Mouse (Mus musculus): ENCODE data around the gene Psmb9. TPM values are rescaled to one million over a fixed set of nuclear protein-coding genes. Genes with fewer than 3 reads are reported as not detected.

Psmb9 gene
- polyA plus RNA-seq (2017; shearing (Covaris generic)), result 552 TPM

DNA sequence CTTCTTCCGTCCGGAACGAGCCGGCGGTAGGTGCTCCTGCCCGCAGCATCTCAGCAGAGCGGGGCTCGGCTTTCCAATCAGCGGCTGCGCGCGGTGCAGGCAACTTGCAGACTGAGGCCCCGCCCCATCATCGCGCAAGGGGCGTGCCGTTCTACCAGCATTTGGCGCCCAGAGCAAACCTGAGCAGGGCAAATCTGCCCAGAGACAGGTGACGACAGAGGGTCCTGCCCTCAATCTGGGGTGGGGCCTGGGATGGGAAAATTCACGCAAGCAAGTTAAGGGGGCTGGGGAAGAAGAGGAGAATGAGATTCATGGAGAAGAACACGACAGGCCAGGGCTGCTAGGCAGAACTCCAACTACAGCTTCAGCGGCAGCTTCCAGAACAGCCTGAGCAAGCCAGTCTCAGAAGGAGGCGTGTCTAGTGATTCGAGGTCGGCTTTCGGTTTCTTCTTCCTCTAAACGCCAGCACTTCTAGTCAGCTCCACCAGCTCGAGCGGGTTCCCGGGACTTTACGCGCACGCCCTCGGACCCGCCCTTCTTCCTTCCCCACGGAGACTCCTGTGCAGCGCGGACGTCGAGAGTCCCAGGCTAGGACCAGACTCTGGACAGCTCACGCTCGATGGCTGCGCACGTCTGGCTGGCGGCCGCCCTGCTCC lies at the start of gene Psmb9, which contains the start of gene Tap1:
Gene Psmb9 (minus strand): TSS at position 504 of the 656 bp plus-strand sequence.
Gene Tap1 (plus strand): TSS at position 293 of the 656 bp plus-strand sequence.

GRCm38 (mm10) chr17:34203444-34203843 lies 15.9 kb upstream of the Psmb9 start, which contains the start of gene Tap2:
Gene Tap2 (plus strand): TSS chr17:34203527.

DNA sequence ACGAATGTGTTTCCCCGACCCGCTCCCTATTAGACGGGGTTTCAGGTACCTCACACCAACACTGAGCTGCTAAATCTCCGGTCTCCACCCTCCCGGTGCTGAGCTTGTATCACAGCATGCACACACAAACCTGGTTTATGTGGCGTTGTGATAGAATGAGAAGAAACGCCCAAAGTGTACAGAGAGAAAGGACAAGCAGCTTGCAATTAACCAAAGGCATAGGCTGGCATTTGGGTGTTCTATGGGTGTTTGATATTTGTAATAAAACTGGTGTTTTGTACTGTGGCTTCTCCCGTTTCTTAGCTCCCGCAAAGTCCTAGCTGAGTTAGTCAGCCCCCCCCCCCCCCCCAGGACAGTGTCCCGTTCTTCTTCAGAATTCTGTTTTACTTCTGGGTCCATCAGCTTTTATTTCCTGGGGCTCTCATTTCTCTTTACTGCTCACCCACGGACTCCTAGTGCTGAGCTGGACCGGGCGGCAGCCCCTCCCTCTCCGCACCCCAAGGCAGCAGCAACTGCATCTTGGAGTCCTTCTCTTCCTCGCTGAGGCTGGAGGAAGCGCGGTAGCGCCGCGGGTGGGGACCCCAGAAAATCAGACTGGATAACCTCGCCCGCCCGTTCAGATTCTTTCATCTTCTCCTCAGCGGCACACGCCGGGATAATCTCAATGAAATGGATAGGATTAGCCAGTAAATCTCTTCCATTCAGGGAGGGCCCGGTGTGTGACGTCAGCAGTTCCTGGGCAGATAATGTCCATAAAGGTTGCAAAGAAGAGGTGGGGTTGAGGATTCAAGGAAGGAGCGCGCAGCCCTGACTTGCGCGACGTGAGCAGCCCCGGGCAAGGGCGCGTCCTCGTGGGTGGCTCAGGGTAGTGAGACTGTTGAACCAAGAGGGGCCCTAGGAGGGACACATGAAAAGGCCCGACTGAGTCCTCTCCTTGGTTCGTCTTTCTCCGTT lies 9.7 kb upstream of the Psmb9 start, which contains the start of gene Psmb8:
Gene Psmb8 (plus strand): TSS at position 781 of the 954 bp plus-strand sequence.

GRCm38 (mm10) chr17:34152923-34153322 lies 34.6 kb downstream of the Psmb9 start, which contains the start of gene H2-DMb1:
Gene H2-DMb1 (plus strand): TSS chr17:34153072.

DNA sequence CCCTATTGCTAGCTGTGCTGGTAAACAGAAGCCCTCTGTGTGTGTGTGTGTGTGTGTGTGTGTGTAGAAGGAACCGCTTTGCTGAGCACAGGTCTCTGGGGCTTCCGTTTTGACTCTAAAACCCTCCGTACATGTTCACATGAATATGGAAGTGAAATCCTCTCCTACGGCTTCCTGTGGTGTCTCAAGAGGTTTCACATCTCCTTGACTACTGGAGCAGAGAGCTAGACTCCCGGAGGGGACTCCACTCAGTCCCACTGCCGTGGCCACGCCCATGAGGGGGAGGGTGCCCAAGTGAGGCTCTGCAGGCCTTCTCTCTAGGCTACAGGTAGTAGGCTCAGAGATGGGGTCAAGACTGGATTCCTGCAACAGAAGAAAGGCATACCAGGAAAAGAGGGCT lies 44.5 kb downstream of the Psmb9 start, which contains the start of gene H2-DMb2:
Gene H2-DMb2 (plus strand): TSS at position 275 of the 400 bp plus-strand sequence.

Other genes with a start within 250 kb of the Psmb9 start
- gene Pfdn6, start 247.4 kb downstream of the Psmb9 start, polyA plus RNA-seq (2017; shearing (Covaris generic)), result 132 TPM
- gene Wdr46, start 247.1 kb downstream of the Psmb9 start, polyA plus RNA-seq (2017; shearing (Covaris generic)), result 64.9 TPM
- gene B3galt4, start 236.3 kb downstream of the Psmb9 start, polyA plus RNA-seq (2017; shearing (Covaris generic)), result 34.8 TPM
- gene Vps52, start 232.0 kb downstream of the Psmb9 start, polyA plus RNA-seq (2017; shearing (Covaris generic)), result 96.8 TPM
- gene Rps18, start 231.8 kb downstream of the Psmb9 start, polyA plus RNA-seq (2017; shearing (Covaris generic)), result 2,339 TPM
- gene H2-K1, start 187.4 kb downstream of the Psmb9 start, polyA plus RNA-seq (2017; shearing (Covaris generic)), result 13,592 TPM
- gene Ring1, start 163.1 kb downstream of the Psmb9 start, polyA plus RNA-seq (2017; shearing (Covaris generic)), result 24.7 TPM
- gene H2-Ke6, start 159.7 kb downstream of the Psmb9 start, polyA plus RNA-seq (2017; shearing (Covaris generic)), result 47.8 TPM
- gene Slc39a7, start 156.1 kb downstream of the Psmb9 start, polyA plus RNA-seq (2017; shearing (Covaris generic)), result 165 TPM
- 25.2 TPM for gene Rxrb, start 156.0 kb downstream of the Psmb9 start, polyA plus RNA-seq (2017; shearing (Covaris generic))
- gene Col11a2, start 148.3 kb downstream of the Psmb9 start, polyA plus RNA-seq (2017; shearing (Covaris generic)), result 3.0 TPM
- gene H2-Oa, start 95.4 kb downstream of the Psmb9 start, polyA plus RNA-seq (2017; shearing (Covaris generic)), result 41.7 TPM
- 118 TPM for gene H2-DMa, start 68.2 kb downstream of the Psmb9 start, polyA plus RNA-seq (2017; shearing (Covaris generic))
- gene Brd2, start 65.1 kb downstream of the Psmb9 start, polyA plus RNA-seq (2017; shearing (Covaris generic)), result 172 TPM
- 8.5 TPM for gene H2-DMb2, start 44.5 kb downstream of the Psmb9 start, polyA plus RNA-seq (2017; shearing (Covaris generic))
- 7.1 TPM for gene H2-DMb1, start 34.7 kb downstream of the Psmb9 start, polyA plus RNA-seq (2017; shearing (Covaris generic))
- gene Tap1, start 211 bp downstream of the Psmb9 start, polyA plus RNA-seq (2017; shearing (Covaris generic)), result 543 TPM
- gene Psmb8, start 10.0 kb upstream of the Psmb9 start, polyA plus RNA-seq (2017; shearing (Covaris generic)), result 1,460 TPM
- 505 TPM for gene Tap2, start 15.8 kb upstream of the Psmb9 start, polyA plus RNA-seq (2017; shearing (Covaris generic))
- 106 TPM for gene H2-Ob, start 51.1 kb upstream of the Psmb9 start, polyA plus RNA-seq (2017; shearing (Covaris generic))
- 50.9 TPM for gene H2-Ab1, start 69.9 kb upstream of the Psmb9 start, polyA plus RNA-seq (2017; shearing (Covaris generic))
- 34.5 TPM for gene H2-Aa, start 100.1 kb upstream of the Psmb9 start, polyA plus RNA-seq (2017; shearing (Covaris generic))
- 26.1 TPM for gene H2-Eb1, start 118.1 kb upstream of the Psmb9 start, polyA plus RNA-seq (2017; shearing (Covaris generic))
- 0.26 TPM for gene H2-Eb2, start 137.9 kb upstream of the Psmb9 start, polyA plus RNA-seq (2017; shearing (Covaris generic))
- 0.45 TPM for gene Btnl2, start 167.1 kb upstream of the Psmb9 start, polyA plus RNA-seq (2017; shearing (Covaris generic))
- not detected for gene Btnl1, start 189.4 kb upstream of the Psmb9 start, polyA plus RNA-seq (2017; shearing (Covaris generic))
- 0.74 TPM for gene BC051142, start 211.1 kb upstream of the Psmb9 start, polyA plus RNA-seq (2017; shearing (Covaris generic))

All from inflammation-experienced regulatory T-cells, adult 16 weeks (primary cell).